Mouse (Mus musculus) forebrain, embryonic 11.5 days (tissue): ENCODE data around the gene Acot7. TPM values are rescaled to one million over a fixed set of nuclear protein-coding genes. Genes with fewer than 3 reads are reported as not detected.

Experiments used
- ATAC-seq: fragments of 200-750 bp; cut with Nextera tagmentation; replicated peaks from 2 replicates; pipeline ENCODE4 v1.8.0; 2017; ENCODE audit warnings: moderate TSS enrichment; ENCODE audit not compliant: low FRiP score
- DNase-seq: peaks from one replicate; pipeline ENCODE4 v3.0.0-alpha.2; 2017; ENCODE audit warnings: low spot score
- H3K27ac ChIP-seq: fragments of 300-500 bp; sonication (generic); 2 replicates; pipeline ENCODE4 v1.5.1; 2014; ENCODE audit warnings: low read depth, low read length
- H3K27me3 ChIP-seq: fragments of 300-500 bp; sonication (generic); 2 replicates; pipeline ENCODE4 v1.6.1; 2014; ENCODE audit warnings: mild to moderate bottlenecking, low read length, mixed read lengths; ENCODE audit not compliant: control insufficient read depth, insufficient read depth
- H3K36me3 ChIP-seq: fragments of 300-500 bp; sonication (generic); 2 replicates; pipeline ENCODE4 v1.6.1; 2014; ENCODE audit warnings: mild to moderate bottlenecking, low read length, moderate library complexity, mixed read lengths; ENCODE audit not compliant: control insufficient read depth, insufficient read depth
- H3K4me1 ChIP-seq: fragments of 300-500 bp; sonication (generic); replicated peaks from 2 replicates; pipeline ENCODE4 v1.6.1; 2014; ENCODE audit warnings: low read length, mixed read lengths; ENCODE audit not compliant: control insufficient read depth, insufficient read depth
- H3K4me2 ChIP-seq: fragments of 300-500 bp; sonication (generic); 2 replicates; pipeline ENCODE4 v1.6.1; 2014; ENCODE audit warnings: low read depth, mild to moderate bottlenecking, low read length, moderate library complexity, mixed read lengths; ENCODE audit not compliant: severe bottlenecking
- H3K4me3 ChIP-seq: fragments of 300-500 bp; sonication (generic); 2 replicates; pipeline ENCODE4 v1.5.1; 2014; ENCODE audit warnings: low read depth, low read length
- H3K9ac ChIP-seq: fragments of 300-500 bp; sonication (generic); 2 replicates; pipeline ENCODE4 v1.6.1; 2014; ENCODE audit warnings: low read length
- H3K9me3 ChIP-seq: fragments of 300-500 bp; sonication (generic); 2 replicates; pipeline ENCODE4 v1.6.1; 2016; ENCODE audit warnings: low read length, mixed read lengths; ENCODE audit not compliant: control insufficient read depth
- WGBS: fragments of 180-500 bp; shearing (Covaris S2); extraction: QIAGEN DNeasy Blood & Tissue Kit; methylation state at CpG from one replicate; pipeline ENCODE4 v1.1.7; 2014; 5-methylcytosine and 5-hydroxymethylcytosine counted together
- polyA plus RNA-seq: library from polyadenylated mRNA; unstranded; fragments of >200 nt; fragmentation: Nextera tagmentation; extraction: Ambion mirVana; gene quantifications from 2 replicates; pipeline ENCODE4 v1.2.1, GENCODE M21; 2014

The Acot7 gene
- polyA plus RNA-seq, 1 experiment from 2014 or later, result 75.1 TPM

- Histone ChIP-seq H3K9ac (no peak overlapping the region), H3K4me3 (no peak overlapping the region), H3K27ac (no peak overlapping the region), H3K9me3 (no peaks in the 10 kb centered on the region), H3K4me1 (no peaks in the 10 kb centered on the region), H3K27me3 (no peaks in the 10 kb centered on the region), H3K36me3 (no peaks in the 10 kb centered on the region), H3K4me2 (no peak overlapping the region)
- DNase-seq, result no peak
- 87% methylated on average over 11 of the region's 11 CpGs for WGBS
- no peak for ATAC-seq
Measured at GRCm38 (mm10) chr4:152244545-152245522, 66.9 kb downstream of the Acot7 start.

DNA sequence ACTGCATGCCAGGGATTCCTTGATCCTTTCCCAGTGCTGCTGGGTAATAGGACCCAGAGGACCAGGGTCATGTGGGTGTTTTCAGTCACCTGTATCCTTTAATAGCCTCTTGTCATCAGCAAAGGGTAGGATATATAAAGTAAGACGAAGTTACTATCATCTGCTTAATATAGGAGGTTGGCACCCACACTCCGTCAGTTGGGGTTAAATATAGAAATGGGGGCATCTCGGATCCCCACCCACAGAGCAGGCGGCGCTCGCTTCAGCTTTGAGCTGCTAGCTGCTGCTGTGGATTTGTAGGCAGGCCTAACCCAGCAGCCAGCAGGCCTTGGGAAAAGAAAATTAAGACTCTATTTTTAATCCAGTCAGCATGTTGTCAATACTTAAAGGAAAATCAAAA lies 68.1 kb downstream of the Acot7 start:
- ATAC-seq (no peak), DNase-seq (no peak)
- Histone ChIP-seq H3K27me3 (no peaks in the 10 kb centered on the region), H3K4me3 (no peak overlapping the region), H3K4me1 (no peaks in the 10 kb centered on the region), H3K4me2 (no peak overlapping the region), H3K27ac (no peak overlapping the region), H3K9ac (no peak overlapping the region), H3K9me3 (no peaks in the 10 kb centered on the region), H3K36me3 (no peaks in the 10 kb centered on the region)
- WGBS, result 86% methylated on average over 6 of the region's 6 CpGs

GRCm38 (mm10) chr4:152247195-152247594 lies 69.3 kb downstream of the Acot7 start:
- no peak overlapping the region for H3K9ac ChIP-seq
- no peaks in the 10 kb centered on the region for H3K9me3 ChIP-seq
- no peak overlapping the region for H3K27ac ChIP-seq
- no peaks in the 10 kb centered on the region; the same call in 1 of the 2 replicates for H3K36me3 ChIP-seq
- ATAC-seq, result no peak
- 83% methylated on average over 3 of the region's 3 CpGs for WGBS
- no peaks in the 10 kb centered on the region for H3K4me1 ChIP-seq
- DNase-seq, result no peak
- no peak overlapping the region for H3K4me3 ChIP-seq
- H3K27me3 ChIP-seq, result no peaks in the 10 kb centered on the region
- H3K4me2 ChIP-seq, result no peak overlapping the region

DNA sequence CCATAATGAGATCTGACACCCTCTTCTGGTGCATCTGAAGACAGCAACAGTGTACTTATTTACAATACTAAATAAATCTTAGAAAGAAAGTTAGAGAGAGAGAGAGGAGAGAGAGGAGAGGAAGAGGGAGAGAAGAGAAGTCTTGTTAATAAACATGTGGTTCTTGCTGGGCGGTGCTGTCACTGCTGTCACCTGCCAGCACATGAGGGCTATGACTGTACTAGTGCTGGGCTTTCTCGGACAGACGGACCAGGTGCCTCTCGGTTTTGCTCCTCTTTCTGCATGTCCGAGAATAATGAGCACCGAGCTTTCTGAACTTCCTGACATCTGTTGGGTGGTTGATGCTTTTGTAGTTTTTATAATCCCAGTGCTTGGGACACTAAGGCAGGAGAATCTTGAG lies 72.7 kb downstream of the Acot7 start:
- H3K4me1 ChIP-seq, result no peaks in the 10 kb centered on the region
- DNase-seq, result no peak

GRCm38 (mm10) chr4:152253183-152253759 lies 75.3 kb downstream of the Acot7 start:
- no peak overlapping the region for H3K4me2 ChIP-seq
- no peak overlapping the region for H3K27ac ChIP-seq
- no peak overlapping the region for H3K4me3 ChIP-seq
- no peak for DNase-seq
- H3K9me3 ChIP-seq, result no peaks in the 10 kb centered on the region
- no peaks in the 10 kb centered on the region for H3K27me3 ChIP-seq
- no peak for ATAC-seq
- H3K9ac ChIP-seq, result no peak overlapping the region
- no peaks in the 10 kb centered on the region; the same call in 1 of the 2 replicates for H3K36me3 ChIP-seq
- 80% methylated on average over 9 of the region's 9 CpGs for WGBS
- no peaks in the 10 kb centered on the region for H3K4me1 ChIP-seq

More for the DNA sequence above, 72.7 kb downstream of the Acot7 start:
- 82% methylated on average over 6 of the region's 6 CpGs for WGBS
- Histone ChIP-seq H3K9me3 (no peaks in the 10 kb centered on the region), H3K27me3 (no peaks in the 10 kb centered on the region), H3K36me3 (no peaks in the 10 kb centered on the region; the same call in 1 of the 2 replicates), H3K4me3 (no peak overlapping the region), H3K4me2 (no peak overlapping the region), H3K27ac (no peak overlapping the region), H3K9ac (no peak overlapping the region)
- no peak for ATAC-seq

DNA sequence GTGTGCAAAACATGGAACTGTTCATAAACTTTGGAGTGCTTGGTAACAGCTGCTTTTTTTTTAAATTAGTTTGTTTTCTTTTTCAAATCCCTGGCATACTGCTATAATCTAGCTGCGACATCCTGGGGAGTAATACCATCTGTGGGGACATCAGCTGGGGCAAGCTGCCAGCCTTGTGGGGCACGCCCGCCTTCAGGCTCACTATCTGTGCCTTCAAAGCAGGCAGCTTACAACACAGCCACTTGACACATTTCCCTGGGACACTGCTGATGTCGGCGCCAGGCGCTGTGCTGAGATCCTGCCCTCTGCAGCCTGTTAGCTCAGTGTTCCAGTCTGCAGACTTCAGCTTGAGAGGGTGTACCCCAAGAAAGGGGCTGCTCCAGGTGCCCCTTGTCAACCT lies 79.1 kb downstream of the Acot7 start:
- no peaks in the 10 kb centered on the region for H3K36me3 ChIP-seq
- ATAC-seq, result no peak
- 83% methylated on average over 6 of the region's 6 CpGs for WGBS
- H3K9me3 ChIP-seq, result no peaks in the 10 kb centered on the region
- no peak overlapping the region for H3K9ac ChIP-seq
- H3K4me1 ChIP-seq, result no peaks in the 10 kb centered on the region
- no peak overlapping the region for H3K4me2 ChIP-seq
- H3K4me3 ChIP-seq, result no peak overlapping the region
- no peaks in the 10 kb centered on the region for H3K27me3 ChIP-seq
- DNase-seq, result no peak
- no peak overlapping the region for H3K27ac ChIP-seq

DNA sequence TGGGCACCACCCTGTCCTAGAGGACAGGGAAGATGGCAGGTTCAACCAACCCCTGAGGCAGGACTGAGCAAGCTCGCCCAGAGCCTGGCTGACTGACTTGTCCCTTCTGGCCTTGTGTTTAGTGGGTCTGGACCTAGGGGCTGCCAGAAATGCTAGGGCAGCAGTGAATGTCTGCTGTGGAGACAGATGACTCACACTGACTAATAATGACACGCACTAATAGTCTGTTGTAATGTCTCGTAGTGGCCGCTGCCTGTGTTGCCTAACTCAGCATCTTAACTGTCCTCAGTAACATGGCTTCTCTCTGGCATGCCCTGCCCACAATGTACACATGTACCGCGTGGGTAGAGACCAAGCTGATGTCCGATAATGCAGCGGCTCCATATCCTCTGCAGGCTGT lies 82.5 kb downstream of the Acot7 start:
- Histone ChIP-seq H3K4me2 (no peak overlapping the region), H3K9ac (no peak overlapping the region), H3K27me3 (no peaks in the 10 kb centered on the region), H3K27ac (no peak overlapping the region), H3K9me3 (no peaks in the 10 kb centered on the region), H3K36me3 (no peaks in the 10 kb centered on the region), H3K4me1 (no peaks in the 10 kb centered on the region), H3K4me3 (no peak overlapping the region)
- ATAC-seq (no peak), DNase-seq (no peak)
- 96% methylated on average over 8 of the region's 8 CpGs for WGBS

- H3K4me1 ChIP-seq, result no peaks in the 10 kb centered on the region
- no peaks in the 10 kb centered on the region for H3K36me3 ChIP-seq
- H3K27me3 ChIP-seq, result no peaks in the 10 kb centered on the region
- 0 out of 2 replicates have a peak overlapping the region, but pooled peaks have one; percentile 6 for H3K27ac ChIP-seq
- no peak overlapping the region for H3K4me3 ChIP-seq
- H3K4me2 ChIP-seq, result no peak overlapping the region
- no peak overlapping the region for H3K9ac ChIP-seq
- ATAC-seq, result no peak
- no peaks in the 10 kb centered on the region for H3K9me3 ChIP-seq
- no peak for DNase-seq
- 77% methylated on average over 9 of the region's 9 CpGs for WGBS
Measured at GRCm38 (mm10) chr4:152262187-152262586, 84.3 kb downstream of the Acot7 start.
